Mouse (Mus musculus): Measurements from ENCODE around the gene Fut7. TPM values are rescaled to one million over a fixed set of nuclear protein-coding genes. Genes with fewer than 3 reads are reported as not detected.

Fut7 gene
- polyA plus RNA-seq, 1 experiment from 2014 or later, result 0.18 TPM

GRCm38 (mm10) chr2:25427256-25427655 is 4.2 kb downstream of the Fut7 start:
- H3K36me3 ChIP-seq, result no peaks in the 10 kb centered on the region
- peaks cover 39% of the 10 kb centered on the region for H3K27me3 ChIP-seq
- H3K9me3 ChIP-seq, result no peaks in the 10 kb centered on the region
- 91% methylated on average over 5 of the region's 5 CpGs for WGBS
- H3K27ac ChIP-seq (replicated peaks), result no peak overlapping the region
- H3K4me2 ChIP-seq, result no peak overlapping the region
- no peak overlapping the region for H3K9ac ChIP-seq
- no peak overlapping the region for H3K4me3 ChIP-seq
- peaks cover 36% of the 10 kb centered on the region for H3K4me1 ChIP-seq (replicated peaks)
- no peak for ATAC-seq (ENCODE audit: low read depth)

- Histone ChIP-seq H3K9me3 (no peaks in the 10 kb centered on the region), H3K4me3 (peak within 1 kb of the TSS; percentile 66), H3K4me1 (replicated peaks) (peaks cover 36% of the 10 kb centered on the region), H3K36me3 (peaks cover 10% of the 10 kb centered on the region), H3K9ac (peak within 1 kb of the TSS; percentile 86), H3K27ac (replicated peaks) (peak within 1 kb of the TSS; percentile 90), H3K4me2 (peak within 1 kb of the TSS; percentile 74), H3K27me3 (peaks cover 28% of the 10 kb centered on the region)
- WGBS, result under 1% methylated on average over 69 of the region's 89 CpGs
- peak; percentile 90 for ATAC-seq (ENCODE audit: low read depth)
Observed at GRCm38 (mm10) chr2:25428442-25429236, 5.6 kb downstream of the Fut7 start, which contains the start of gene Abca2. Abca2 (plus strand) TSS chr2:25428703.

DNA sequence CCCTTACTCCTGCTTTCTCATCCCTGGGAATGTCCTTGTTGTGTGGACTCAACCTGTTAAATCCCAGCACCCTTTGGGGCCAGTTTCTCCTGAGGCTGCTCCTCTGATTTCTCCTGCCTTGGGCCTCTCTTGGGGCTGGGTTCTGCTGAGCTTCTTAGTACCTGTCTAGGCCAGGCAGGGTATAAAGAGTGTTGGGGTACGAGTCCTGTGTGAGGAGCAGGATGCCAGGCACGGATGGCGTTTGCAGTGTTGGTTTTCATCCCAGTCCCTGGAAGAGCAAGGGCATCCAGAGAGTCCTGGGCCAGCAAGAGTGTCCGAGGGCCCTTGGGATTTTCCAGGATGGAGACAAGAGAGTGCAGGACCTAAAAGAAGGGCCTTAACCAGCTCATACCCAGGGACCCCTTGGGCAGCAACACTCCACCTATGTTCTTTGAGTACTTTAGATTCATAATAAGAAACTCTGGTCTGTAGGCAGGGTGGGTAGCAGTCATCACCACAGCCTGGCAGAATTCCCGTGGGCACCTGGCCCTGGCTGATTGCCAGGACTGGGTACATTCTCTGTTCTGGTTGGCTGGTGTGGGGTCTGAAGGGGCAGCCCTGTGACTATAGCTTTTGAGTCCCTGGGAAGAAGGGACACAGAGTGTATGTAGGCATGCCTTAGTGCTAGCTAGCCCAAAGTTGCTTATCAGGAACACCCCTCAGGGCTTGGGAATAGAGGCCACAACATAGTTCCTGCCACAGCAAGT is 6.5 kb downstream of the Fut7 start:
- no peak for ATAC-seq (ENCODE audit: low read depth)
- WGBS, result 70% methylated on average over 5 of the region's 5 CpGs
- Histone ChIP-seq H3K4me1 (replicated peaks) (peaks cover 36% of the 10 kb centered on the region), H3K27ac (replicated peaks) (no peak overlapping the region), H3K36me3 (peaks cover 20% of the 10 kb centered on the region), H3K27me3 (peaks cover 21% of the 10 kb centered on the region), H3K9me3 (no peaks in the 10 kb centered on the region), H3K4me3 (peak overlapping the region; percentile 66), H3K4me2 (peak overlapping the region; percentile 74), H3K9ac (peak overlapping the region; percentile 86)

- WGBS, result 61% methylated on average over 17 of the region's 17 CpGs
- ATAC-seq (ENCODE audit: low read depth), result no peak
- H3K4me2 ChIP-seq, result peak overlapping the region; percentile 74
Observed at GRCm38 (mm10) chr2:25430395-25431233, 7.5 kb downstream of the Fut7 start.

DNA sequence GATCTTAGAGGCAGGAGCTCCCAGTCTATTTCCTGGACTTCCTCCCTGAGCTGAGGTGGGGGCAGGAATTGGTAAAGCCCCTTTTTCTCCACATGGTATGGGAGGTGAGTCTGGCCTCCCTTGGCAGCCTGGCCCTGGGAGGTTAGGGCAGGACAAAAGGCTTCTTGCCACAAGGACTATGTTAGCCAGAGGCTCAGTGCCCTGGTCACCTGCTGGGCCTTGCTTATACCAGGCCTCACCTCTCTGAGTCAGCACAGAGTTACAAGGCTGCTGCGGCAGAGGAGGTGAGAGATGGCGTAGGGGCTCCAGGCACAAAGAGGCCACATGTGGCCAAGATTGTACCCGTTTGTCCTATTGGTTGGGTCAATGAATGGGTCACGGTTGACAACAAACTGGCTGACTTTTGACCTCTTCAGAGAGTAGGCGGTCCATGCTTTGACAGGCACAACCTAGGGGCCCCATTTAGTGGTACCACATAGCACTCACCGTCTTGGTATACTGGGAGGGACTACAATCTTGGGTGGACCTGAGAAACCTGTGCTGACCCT is 8.3 kb downstream of the Fut7 start:
- H3K4me1 ChIP-seq (replicated peaks), result peaks cover 36% of the 10 kb centered on the region
- no peaks in the 10 kb centered on the region for H3K9me3 ChIP-seq
- peak overlapping the region; percentile 86 for H3K9ac ChIP-seq
- WGBS, result 57% methylated on average over 6 of the region's 6 CpGs
- H3K27me3 ChIP-seq, result peaks cover 3% of the 10 kb centered on the region; the same call in 1 of the 2 replicates
- ATAC-seq (ENCODE audit: low read depth), result no peak
- H3K27ac ChIP-seq (replicated peaks), result no peak overlapping the region
- H3K36me3 ChIP-seq, result peaks cover 37% of the 10 kb centered on the region
- H3K4me2 ChIP-seq, result peak overlapping the region; percentile 74; the same call in 1 of the 2 replicates
- no peak overlapping the region for H3K4me3 ChIP-seq

More at GRCm38 (mm10) chr2:25430395-25431233, 7.5 kb downstream of the Fut7 start:
- Histone ChIP-seq H3K9ac (peak overlapping the region; percentile 86), H3K27ac (replicated peaks) (peak overlapping the region; percentile 43), H3K4me1 (replicated peaks) (peaks cover 36% of the 10 kb centered on the region), H3K27me3 (peaks cover 11% of the 10 kb centered on the region), H3K4me3 (no peak overlapping the region), H3K9me3 (no peaks in the 10 kb centered on the region), H3K36me3 (peaks cover 30% of the 10 kb centered on the region)

- Histone ChIP-seq H3K36me3 (peaks cover 49% of the 10 kb centered on the region), H3K4me3 (no peak overlapping the region), H3K9me3 (no peaks in the 10 kb centered on the region), H3K27ac (replicated peaks) (no peak overlapping the region), H3K4me2 (no peak overlapping the region), H3K9ac (no peak overlapping the region), H3K27me3 (no peaks in the 10 kb centered on the region), H3K4me1 (replicated peaks) (peaks cover 36% of the 10 kb centered on the region)
- ATAC-seq (ENCODE audit: low read depth), result no peak
- 84% methylated on average over 11 of the region's 11 CpGs for WGBS
Observed at GRCm38 (mm10) chr2:25432326-25433098, 9.4 kb downstream of the Fut7 start.

- Histone ChIP-seq H3K27ac (replicated peaks) (no peak overlapping the region), H3K4me2 (no peak overlapping the region), H3K4me1 (replicated peaks) (peaks cover 34% of the 10 kb centered on the region), H3K27me3 (no peaks in the 10 kb centered on the region), H3K9ac (no peak overlapping the region), H3K9me3 (no peaks in the 10 kb centered on the region), H3K4me3 (no peak overlapping the region), H3K36me3 (peaks cover 55% of the 10 kb centered on the region)
- WGBS, result 91% methylated on average over 17 of the region's 17 CpGs
- ATAC-seq (ENCODE audit: low read depth), result no peak
Observed at GRCm38 (mm10) chr2:25433101-25433500, 10.0 kb downstream of the Fut7 start.

DNA sequence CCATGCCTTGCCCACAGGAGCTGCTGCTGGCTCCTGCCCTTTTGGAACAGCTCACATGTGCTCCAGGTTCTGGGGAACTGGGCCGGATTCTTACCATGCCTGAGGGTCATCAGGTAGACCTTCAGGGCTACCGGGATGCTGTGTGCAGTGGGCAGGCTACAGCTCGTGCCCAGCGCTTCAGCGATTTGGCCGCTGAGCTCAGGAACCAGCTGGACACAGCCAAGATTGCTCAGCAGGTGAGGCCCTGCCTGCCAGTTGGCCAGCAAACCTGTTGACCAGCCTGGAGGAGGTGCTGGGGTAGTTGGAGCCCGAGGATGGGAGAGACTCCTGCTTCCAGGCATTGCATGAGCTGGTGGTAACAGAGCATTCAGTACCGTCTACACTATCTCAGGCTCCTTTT is 11.2 kb downstream of the Fut7 start:
- Histone ChIP-seq H3K4me1 (replicated peaks) (peaks cover 28% of the 10 kb centered on the region), H3K4me2 (no peak overlapping the region), H3K4me3 (no peak overlapping the region), H3K9me3 (no peaks in the 10 kb centered on the region), H3K27me3 (no peaks in the 10 kb centered on the region), H3K9ac (no peak overlapping the region), H3K27ac (replicated peaks) (no peak overlapping the region), H3K36me3 (peaks cover 66% of the 10 kb centered on the region)
- 91% methylated on average over 8 of the region's 8 CpGs for WGBS
- ATAC-seq (ENCODE audit: low read depth), result no peak

DNA sequence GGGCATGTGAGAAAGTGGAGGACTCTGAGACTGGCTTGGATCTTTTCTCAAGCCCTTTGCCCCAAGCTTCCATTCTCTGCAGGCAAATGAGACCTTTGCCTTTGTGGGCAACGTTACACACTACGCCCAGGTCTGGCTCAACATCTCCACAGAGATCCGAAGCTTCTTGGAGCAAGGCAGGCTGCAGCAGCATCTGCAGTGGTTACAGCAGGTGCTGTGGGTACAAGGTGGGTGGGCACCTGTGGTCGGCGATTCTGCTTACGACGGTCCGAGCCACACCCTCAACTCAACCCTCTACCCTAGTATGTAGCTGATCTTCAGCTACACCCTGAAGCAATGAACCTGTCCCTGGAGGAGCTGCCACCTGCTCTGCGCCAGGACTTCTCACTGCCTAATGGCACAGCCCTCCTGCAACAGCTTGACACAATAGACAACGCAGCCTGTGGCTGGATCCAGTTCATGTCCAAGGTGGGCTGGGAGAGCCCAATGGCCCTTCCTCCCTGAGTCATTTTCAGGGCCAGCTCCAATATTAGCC is 13.3 kb downstream of the Fut7 start:
- Histone ChIP-seq H3K27me3 (no peaks in the 10 kb centered on the region), H3K9ac (no peak overlapping the region), H3K4me2 (no peak overlapping the region), H3K4me1 (replicated peaks) (peaks cover 7% of the 10 kb centered on the region), H3K9me3 (no peaks in the 10 kb centered on the region), H3K36me3 (peaks cover 87% of the 10 kb centered on the region), H3K4me3 (no peak overlapping the region), H3K27ac (replicated peaks) (no peak overlapping the region)
- no peak for ATAC-seq (ENCODE audit: low read depth)
- WGBS, result 95% methylated on average over 10 of the region's 10 CpGs

GRCm38 (mm10) chr2:25441067-25441466 is 18.0 kb downstream of the Fut7 start:
- Histone ChIP-seq H3K9ac (no peak overlapping the region), H3K4me3 (no peak overlapping the region), H3K36me3 (peaks cover 100% of the 10 kb centered on the region), H3K27me3 (no peaks in the 10 kb centered on the region), H3K4me1 (replicated peaks) (no peaks in the 10 kb centered on the region), H3K27ac (replicated peaks) (no peak overlapping the region), H3K4me2 (no peak overlapping the region), H3K9me3 (no peaks in the 10 kb centered on the region)
- no peak for ATAC-seq (ENCODE audit: low read depth)
- 91% methylated on average over 20 of the region's 20 CpGs for WGBS

GRCm38 (mm10) chr2:25442682-25443081 is 19.6 kb downstream of the Fut7 start:
- H3K9me3 ChIP-seq, result no peaks in the 10 kb centered on the region
- no peak overlapping the region for H3K4me2 ChIP-seq
- peaks cover 100% of the 10 kb centered on the region for H3K36me3 ChIP-seq
- ATAC-seq (ENCODE audit: low read depth), result no peak
- H3K27me3 ChIP-seq, result no peaks in the 10 kb centered on the region
- no peak overlapping the region for H3K4me3 ChIP-seq
- no peak overlapping the region for H3K27ac ChIP-seq (replicated peaks)
- no peaks in the 10 kb centered on the region for H3K4me1 ChIP-seq (replicated peaks)
- 95% methylated on average over 14 of the region's 14 CpGs for WGBS
- H3K9ac ChIP-seq, result no peak overlapping the region

Data from neural tube, embryonic 13.5 days (tissue).